ENCODE assay signal across 12 mouse cellular contexts in the genomic region with DNA sequence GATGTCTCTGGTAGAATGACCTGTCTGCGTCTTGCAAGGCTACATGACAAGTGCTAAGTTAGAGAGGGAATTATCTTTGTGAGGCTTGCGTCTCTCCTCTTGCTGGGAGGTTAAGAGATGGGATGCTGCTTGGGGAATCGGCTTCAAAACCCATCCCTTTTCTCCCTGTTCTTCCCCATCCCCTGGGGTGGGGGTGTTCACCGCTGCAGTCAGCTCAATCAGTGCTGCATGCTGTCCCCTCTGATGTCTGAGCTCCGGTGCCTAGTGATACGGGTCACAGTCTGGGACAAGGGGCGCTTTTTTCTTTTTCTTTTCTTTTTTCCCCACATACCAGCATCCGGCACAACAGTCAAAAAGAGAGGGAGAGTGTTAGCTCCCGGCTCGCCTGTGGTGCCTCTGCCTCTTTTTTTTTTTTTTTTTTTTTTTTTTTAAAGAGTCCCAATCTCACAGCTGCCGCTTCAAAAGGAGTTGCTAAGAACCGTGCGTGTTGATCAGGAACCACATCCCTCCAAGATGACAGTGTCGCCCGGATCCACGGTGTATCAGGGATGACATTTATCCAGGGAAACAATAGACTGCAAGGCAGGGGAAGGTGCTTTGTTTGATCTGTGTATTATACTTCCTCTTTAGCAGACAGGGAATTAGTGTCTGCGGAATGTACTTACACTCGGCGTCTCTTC. TPM values are rescaled to one million over a fixed set of nuclear protein-coding genes. Genes with fewer than 3 reads are reported as not detected.
DNase-seq lines count a peak whose midpoint lies in the region; ATAC-seq and TF ChIP-seq lines count a peak whose summit lies in the region.
"Had no signal": no experiment of that assay in that cellular context is flagged by ENCODE, and none has a peak within 500 bp of the region (broad histone marks: within the 10 kb centered on the region; RNA-seq: fewer than 3 reads in every experiment).

No protein-coding gene starts in this region.

- H3K9ac ChIP-seq in ES-E14 (ENCODE audit: insufficient read depth, low read depth, low read length, poor library complexity, severe bottlenecking), result no peak overlapping the region
- H3K9ac ChIP-seq in forebrain, embryonic 13.5 days, result peak overlapping the region; percentile 53
- H3K9ac ChIP-seq in hindbrain, embryonic 14.5 days, result peak overlapping the region; percentile 62
- H3K9ac ChIP-seq in midbrain, embryonic 15.5 days, result peak overlapping the region; percentile 40
- no peak overlapping the region for H3K9ac ChIP-seq in intestine, postnatal 0 days (ENCODE audit: low read depth, low read length)
- H3K9ac ChIP-seq: embryonic facial prominence, embryonic 12.5 days; limb, embryonic 15.5 days; lung, embryonic 14.5 days had no signal

- H3K4me3 ChIP-seq in ES-E14 (ENCODE audit: insufficient read depth in 1 of 2, low read depth in 1 of 2, low read length in 2 of 2, poor library complexity in 1 of 2, severe bottlenecking in 1 of 2), result no peak overlapping the region
- H3K4me3 ChIP-seq in forebrain, embryonic 13.5 days, result no peak overlapping the region
- H3K4me3 ChIP-seq in hindbrain, embryonic 14.5 days (replicated peaks; ENCODE audit: low read length), result peak overlapping the region; percentile 2; the same call in 1 of the 2 replicates
- peak overlapping the region; percentile 13 for H3K4me3 ChIP-seq in midbrain, embryonic 15.5 days
- no peak overlapping the region for H3K4me3 ChIP-seq in intestine, postnatal 0 days (ENCODE audit: low read depth, low read length)
- H3K4me3 ChIP-seq: embryonic facial prominence, embryonic 12.5 days; limb, embryonic 15.5 days had no signal

- H3K27me3 ChIP-seq in forebrain, embryonic 13.5 days, result no peaks in the 10 kb centered on the region
- no peaks in the 10 kb centered on the region for H3K27me3 ChIP-seq in hindbrain, embryonic 14.5 days (ENCODE audit: control insufficient read depth, insufficient read depth, low read length)
- H3K27me3 ChIP-seq in midbrain, embryonic 15.5 days (replicated peaks), result no peaks in the 10 kb centered on the region
- no peaks in the 10 kb centered on the region for H3K27me3 ChIP-seq in intestine, postnatal 0 days (replicated peaks; ENCODE audit: control insufficient read depth, insufficient read depth, low read length)
- H3K27me3 ChIP-seq: embryonic facial prominence, embryonic 12.5 days; limb, embryonic 15.5 days had no signal

- peak; percentile 23; the same call in 1 of the 2 replicates for ATAC-seq in forebrain, embryonic 13.5 days
- ATAC-seq in hindbrain, embryonic 14.5 days (ENCODE audit: low FRiP score), result peak; percentile 39; the same call in 1 of the 2 replicates
- peak; percentile 65 for ATAC-seq in midbrain, embryonic 15.5 days (replicated peaks)
- no peak for ATAC-seq in intestine, postnatal 0 days

- H3K9me3 ChIP-seq in ES-E14 (ENCODE audit: control insufficient read depth, insufficient read depth, low read depth, low read length), result no peaks in the 10 kb centered on the region
- H3K9me3 ChIP-seq in forebrain, embryonic 13.5 days (replicated peaks), result no peaks in the 10 kb centered on the region
- H3K9me3 ChIP-seq in hindbrain, embryonic 14.5 days (ENCODE audit: control insufficient read depth, low read length), result no peaks in the 10 kb centered on the region
- no peaks in the 10 kb centered on the region for H3K9me3 ChIP-seq in midbrain, embryonic 15.5 days
- H3K9me3 ChIP-seq in intestine, postnatal 0 days (ENCODE audit: control insufficient read depth), result no peaks in the 10 kb centered on the region
- H3K9me3 ChIP-seq: embryonic facial prominence, embryonic 12.5 days; limb, embryonic 15.5 days had no signal

- no peak overlapping the region for H3K27ac ChIP-seq in ES-E14 (ENCODE audit: insufficient read depth, low read depth, low read length, poor library complexity, severe bottlenecking)
- H3K27ac ChIP-seq in forebrain, embryonic 13.5 days, result peak overlapping the region; percentile 72
- peak overlapping the region; percentile 90 for H3K27ac ChIP-seq in hindbrain, embryonic 14.5 days
- peak overlapping the region; percentile 84 for H3K27ac ChIP-seq in midbrain, embryonic 15.5 days
- no peak overlapping the region for H3K27ac ChIP-seq in intestine, postnatal 0 days (ENCODE audit: low read depth, low read length)
- H3K27ac ChIP-seq: embryonic facial prominence, embryonic 12.5 days; limb, embryonic 15.5 days had no signal

- peak overlapping the region; percentile 33 for H3K4me2 ChIP-seq in forebrain, embryonic 13.5 days
- peak overlapping the region; percentile 40 for H3K4me2 ChIP-seq in hindbrain, embryonic 14.5 days (replicated peaks)
- peak overlapping the region; percentile 40 for H3K4me2 ChIP-seq in midbrain, embryonic 15.5 days
- H3K4me2 ChIP-seq in intestine, postnatal 0 days (replicated peaks; ENCODE audit: low read depth), result no peak overlapping the region
- H3K4me2 ChIP-seq: embryonic facial prominence, embryonic 12.5 days; heart, embryonic 11.5 days; limb, embryonic 15.5 days; lung, embryonic 14.5 days had no signal

- 0 out of 4 replicates have a peak, but pooled peaks cover 0 to 1% of the 10 kb centered on the region in 2 experiments for H3K4me1 ChIP-seq in ES-E14 (ENCODE audit: control insufficient read depth in 2 of 2, insufficient read depth in 2 of 2, low read length in 2 of 2, poor library complexity in 1 of 2)
- peaks cover 15% of the 10 kb centered on the region; the same call in 1 of the 2 replicates for H3K4me1 ChIP-seq in forebrain, embryonic 13.5 days
- H3K4me1 ChIP-seq in hindbrain, embryonic 14.5 days (replicated peaks; ENCODE audit: control insufficient read depth, insufficient read depth, low read length), result peaks cover 8% of the 10 kb centered on the region; the same call in 1 of the 2 replicates
- H3K4me1 ChIP-seq in midbrain, embryonic 15.5 days, result peaks cover 19% of the 10 kb centered on the region
- H3K4me1 ChIP-seq in intestine, postnatal 0 days (replicated peaks; ENCODE audit: control insufficient read depth, insufficient read depth, low read length), result no peaks in the 10 kb centered on the region

- 24% methylated on average over 19 of the region's 19 CpGs for WGBS in forebrain, embryonic 13.5 days
- 30% methylated on average over 19 of the region's 19 CpGs for WGBS in hindbrain, embryonic 14.5 days
- WGBS in midbrain, embryonic 15.5 days, result 17% methylated on average over 19 of the region's 19 CpGs
- WGBS in intestine, postnatal 0 days, result 84% methylated on average over 19 of the region's 19 CpGs

- no peak for DNase-seq in ES-E14 (ENCODE audit: low read depth, low spot score)
- no peak for DNase-seq in hindbrain, embryonic 14.5 days (ENCODE audit: low spot score)
- no peak for DNase-seq in left cerebral cortex, adult 11 months (ENCODE audit: low spot score)
- DNase-seq in layer of hippocampus, adult 8-10 months (ENCODE audit: low spot score in 2 of 2), result no peak
- no peak for DNase-seq in layer of hippocampus, postnatal 25 days (ENCODE audit: extremely low spot score in 1 of 2, low spot score in 1 of 2)

- peaks cover 52% of the 10 kb centered on the region for H3K36me3 ChIP-seq in ES-E14 (ENCODE audit: control insufficient read depth, insufficient read depth, low read length, poor library complexity, severe bottlenecking)
- H3K36me3 ChIP-seq in forebrain, embryonic 13.5 days (ENCODE audit: poor library complexity, severe bottlenecking), result peaks cover 45% of the 10 kb centered on the region
- peaks cover 29% of the 10 kb centered on the region for H3K36me3 ChIP-seq in hindbrain, embryonic 14.5 days (replicated peaks; ENCODE audit: control insufficient read depth, insufficient read depth)
- H3K36me3 ChIP-seq in midbrain, embryonic 15.5 days (replicated peaks), result no peaks in the 10 kb centered on the region; the same call in 1 of the 2 replicates
- H3K36me3 ChIP-seq in intestine, postnatal 0 days (ENCODE audit: control insufficient read depth, insufficient read depth), result peaks cover 54% of the 10 kb centered on the region

- no peak for TF ChIP-seq CTCF in intestine, postnatal 0 days (IDR thresholded peaks at IDR 0.05; ENCODE audit: low read depth)

- in situ Hi-C loops in ES-E14 (cut with MboI; ENCODE audit: low sequenced_read_pairs in 2 of 2, unreplicated experiment in 2 of 2), result no loop called here

TF ChIP-seq in ES-E14, 5 proteins besides CTCF, POLR2A, EP300 and RAD21:
- no peak for TF ChIP-seq CHD2 (IDR thresholded peaks at IDR 0.05; ENCODE audit: low read depth, low read length)
- no peak for TF ChIP-seq MAFK (IDR thresholded peaks at IDR 0.05; ENCODE audit: insufficient read depth, low read depth, low read length)
- 0 out of 2 replicates have a peak, but pooled peaks have one; percentile 20 for TF ChIP-seq ZNF384 (IDR thresholded peaks at IDR 0.05; ENCODE audit: low read depth, low read length)
TF ChIP-seq in ES-E14: peak in this region for 1.

RNA-seq across cellular contexts. Expression of a gene that starts 29.2 kb away (rescaled TPM):
- 66.1 and 67.6 TPM in 2 replicates for total RNA-seq in ES-E14 (2012; rRNA removed)
- polyA plus RNA-seq in forebrain, embryonic 13.5 days (2015; fragmentation: Nextera tagmentation; extraction: Ambion mirVana), result 17.8 and 20.2 TPM in 2 replicates
- 17.5 and 20.2 TPM in 2 replicates for polyA plus RNA-seq in hindbrain, embryonic 14.5 days (2014; fragmentation: Nextera tagmentation; extraction: Ambion mirVana)
- polyA plus RNA-seq in midbrain, embryonic 15.5 days (2015; fragmentation: Nextera tagmentation; extraction: Ambion mirVana), result 18.8 and 22.2 TPM in 2 replicates
- total RNA-seq in layer of hippocampus, adult 8-10 months (2022), result 10 to 100 TPM; 20.0 to 26.3 (median 21.1) TPM
- 10 to 100 TPM; 18.2 to 18.7 TPM for total RNA-seq in layer of hippocampus, postnatal 25 days (2021)
- polyA plus RNA-seq in intestine, postnatal 0 days (2015; fragmentation: Nextera tagmentation; extraction: Ambion mirVana), result 12.0 and 14.9 TPM in 2 replicates

Comparison
In these comparisons a context has a peak if more than half of its experiments do, and no peak if none do; other contexts are left out.
1. H3K27ac ChIP-seq: peak in forebrain, embryonic 13.5 days (single experiment), hindbrain, embryonic 14.5 days (single experiment) and midbrain, embryonic 15.5 days (single experiment); none in ES-E14 (single experiment) and intestine, postnatal 0 days (single experiment).
2. H3K4me3 ChIP-seq: peak in hindbrain, embryonic 14.5 days (single experiment) and midbrain, embryonic 15.5 days (single experiment); none in ES-E14 (0 of 2), forebrain, embryonic 13.5 days (single experiment) and intestine, postnatal 0 days (single experiment).
3. H3K9ac ChIP-seq: peak in forebrain, embryonic 13.5 days (single experiment), hindbrain, embryonic 14.5 days (single experiment) and midbrain, embryonic 15.5 days (single experiment); none in ES-E14 (single experiment) and intestine, postnatal 0 days (single experiment).